Mouse (Mus musculus): ENCODE measurements around the gene Cxcl12.

Gene Cxcl12

GRCm38 (mm10) chr6:117168321-117169011 is at the start of gene Cxcl12:
Cxcl12 (plus strand) TSS chr6:117168535.
- DNase-seq: no peak

- DNase-seq: no peak
Measured at GRCm38 (mm10) chr6:117122074-117122473, 46.3 kb upstream of the Cxcl12 start.

- DNase-seq: no peak
Measured at GRCm38 (mm10) chr6:117126356-117126755, 42.0 kb upstream of the Cxcl12 start.

- no peak for DNase-seq
Measured at GRCm38 (mm10) chr6:117129443-117129842, 38.9 kb upstream of the Cxcl12 start.

- no peak for DNase-seq
Measured at GRCm38 (mm10) chr6:117130680-117131111, 37.6 kb upstream of the Cxcl12 start.

GRCm38 (mm10) chr6:117134526-117134925 is 33.8 kb upstream of the Cxcl12 start:
- DNase-seq: no peak

GRCm38 (mm10) chr6:117137735-117138134 is 30.6 kb upstream of the Cxcl12 start:
- no peak for DNase-seq

DNA sequence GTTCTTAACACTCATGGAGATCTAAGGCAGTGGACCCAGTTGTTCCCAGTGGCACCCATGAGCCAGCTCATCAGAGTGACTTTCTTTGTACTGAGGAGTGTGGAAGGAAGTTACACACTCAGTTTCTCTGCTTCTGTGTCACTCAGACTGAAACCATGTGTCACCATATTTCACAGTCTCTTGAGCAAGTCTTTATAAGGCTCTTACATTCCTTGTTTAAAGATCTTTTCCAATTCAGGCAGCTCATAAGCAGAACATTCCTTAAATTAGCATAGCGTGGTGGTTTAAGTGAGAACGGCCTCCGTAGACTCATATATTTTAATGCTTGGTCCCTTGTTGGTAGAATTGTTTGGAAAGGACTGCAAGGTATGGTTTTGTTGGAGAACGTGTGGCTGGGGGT is 27.4 kb upstream of the Cxcl12 start:
- DNase-seq: no peak

- DNase-seq: no peak
Measured at GRCm38 (mm10) chr6:117146951-117147350, 21.4 kb upstream of the Cxcl12 start.

- DNase-seq: no peak
Measured at GRCm38 (mm10) chr6:117151484-117152149, 16.7 kb upstream of the Cxcl12 start.

GRCm38 (mm10) chr6:117153046-117153445 is 15.3 kb upstream of the Cxcl12 start:
- DNase-seq: no peak

- no peak for DNase-seq
Measured at GRCm38 (mm10) chr6:117156846-117157245, 11.5 kb upstream of the Cxcl12 start.

DNA sequence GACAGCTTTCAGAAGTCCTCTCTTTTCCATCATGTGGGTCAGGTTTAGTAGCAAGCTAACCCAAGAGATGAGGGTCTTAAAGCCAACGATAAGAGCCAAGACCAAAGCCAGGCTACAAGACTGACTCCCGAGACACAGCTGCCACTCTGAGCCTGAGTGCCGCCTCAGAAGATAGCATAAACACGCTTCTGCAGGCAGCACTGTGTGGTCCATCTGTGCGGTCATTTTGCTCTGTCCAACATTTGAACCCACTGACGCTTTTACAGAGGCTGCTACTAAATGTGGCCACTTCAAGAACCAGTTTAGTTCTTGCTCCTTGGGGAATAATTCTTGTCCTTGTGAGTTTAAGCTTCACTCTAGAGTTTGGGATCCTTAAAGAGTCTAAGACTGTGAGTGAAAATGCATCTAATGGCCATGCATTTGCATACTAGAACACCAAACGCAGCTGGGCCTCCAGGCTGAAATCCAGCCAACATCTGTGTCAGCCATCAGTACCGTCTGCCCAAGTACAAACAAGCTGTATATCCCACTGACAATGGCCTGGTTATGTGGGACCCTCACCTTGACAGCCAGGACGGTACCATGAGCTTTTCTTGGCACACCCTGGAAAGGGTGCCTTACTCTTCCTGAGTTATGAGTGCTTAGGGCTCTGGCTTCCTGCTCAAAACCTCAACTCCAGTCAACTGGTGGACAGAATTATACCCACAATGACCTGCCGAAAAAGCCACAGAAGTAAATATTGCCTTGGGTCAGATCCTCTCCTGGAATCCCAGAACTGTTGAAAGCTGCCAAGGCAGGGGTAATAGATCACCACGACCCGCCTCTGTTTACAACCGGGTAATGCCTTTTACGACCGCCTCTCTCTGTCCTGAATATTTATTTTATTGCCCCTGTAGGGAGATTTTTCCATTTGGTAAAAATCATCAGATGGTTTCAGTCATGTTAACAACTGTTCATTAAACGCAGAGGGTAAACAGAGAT is 8.3 kb upstream of the Cxcl12 start:
- no peak for DNase-seq

GRCm38 (mm10) chr6:117163486-117163885 is 4.8 kb upstream of the Cxcl12 start:
- no peak for DNase-seq

- peak; percentile 67 to 72 for DNase-seq
Measured at GRCm38 (mm10) chr6:117166581-117167425, 1.5 kb upstream of the Cxcl12 start.

- DNase-seq: no peak
Measured at GRCm38 (mm10) chr6:117167426-117167730, 957 bp upstream of the Cxcl12 start.

- no peak for DNase-seq
Measured at GRCm38 (mm10) chr6:117169051-117169909, 945 bp downstream of the Cxcl12 start.

- DNase-seq: no peak
Measured at GRCm38 (mm10) chr6:117169910-117170747, 1.8 kb downstream of the Cxcl12 start.

DNA sequence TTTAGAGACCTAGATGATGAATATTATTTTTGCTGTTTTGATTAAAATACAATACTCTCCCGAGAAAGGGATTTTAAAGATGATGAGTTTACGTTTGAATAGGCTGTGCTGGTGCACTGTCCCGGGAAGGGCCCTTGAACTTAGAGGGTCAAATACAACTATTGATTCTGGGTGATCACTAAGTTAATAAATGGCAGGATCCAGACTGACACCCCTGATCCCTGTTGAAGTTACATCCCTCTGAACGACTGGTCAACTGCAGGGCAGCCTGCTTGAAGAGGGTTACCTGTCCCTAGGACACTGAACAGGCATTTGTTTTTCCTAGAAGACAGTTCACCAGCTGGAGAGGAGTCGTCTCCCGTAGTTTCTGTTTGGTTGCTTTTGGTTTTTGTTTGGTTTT is 4.0 kb downstream of the Cxcl12 start:
- no peak for DNase-seq

GRCm38 (mm10) chr6:117173876-117174275 is 5.5 kb downstream of the Cxcl12 start:
- DNase-seq: peak; percentile 51
